Mouse (Mus musculus) cerebellum, adult 2 months (tissue): ENCODE measurements at regions not wholly inside any gene's neighbourhood (a gene's known extent, or its start where the extent isn't known, plus 50 kb on each side); places are given as distances from the start of the nearest gene placed in this dataset.
A peak's percentile ranks its signal among the peaks of the same experiment; 100 is the strongest.
"Not testable (repeated sequence)": the region's sequence is repeated elsewhere in the genome, so short reads cannot be mapped to it uniquely, and the experiment has no call there.

Source experiments
- DNase-seq, 2 experiments: peaks; one replicate each; pipeline ENCODE4 v3.0.0; 2021
- H3K27ac ChIP-seq: fragments of 200-500 bp; 2 replicates; pipeline ENCODE4 v1.5.1; 2012; ENCODE audit warnings: low read length, control low read depth, inconsistent platforms; ENCODE audit not compliant: insufficient read depth
- H3K27me3 ChIP-seq: fragments of 200-500 bp; 2 replicates; pipeline ENCODE4 v1.6.1; 2012; ENCODE audit warnings: inconsistent platforms, mild to moderate bottlenecking, low read length, moderate library complexity; ENCODE audit not compliant: control insufficient read depth, insufficient read depth
- H3K4me1 ChIP-seq: fragments of 200-500 bp; 2 replicates; pipeline ENCODE4 v1.6.1; 2011; ENCODE audit warnings: low read length; ENCODE audit not compliant: control insufficient read depth, insufficient read depth
- H3K4me3 ChIP-seq: fragments of 200-500 bp; replicated peaks from 2 replicates; pipeline ENCODE3; 2011; ENCODE audit warnings: mild to moderate bottlenecking, low read depth, low read length, control low read depth; ENCODE audit not compliant: insufficient read depth
- CTCF ChIP-seq: fragments of 200-500 bp; IDR thresholded peaks from 2 replicates; pipeline ENCODE4 v1.5.1; 2011; ENCODE audit warnings: low read depth, mild to moderate bottlenecking, control low read depth, low read length, moderate library complexity, borderline replicate concordance; ENCODE audit not compliant: insufficient read depth
- POLR2A ChIP-seq: fragments of 200-500 bp; IDR thresholded peaks from 2 replicates; pipeline ENCODE4 v1.6.1; 2011; ENCODE audit warnings: low read length, control low read depth, borderline replicate concordance; ENCODE audit not compliant: insufficient read depth
- WGBS: fragments of 180-500 bp; shearing (Covaris S2); methylation state at CpG from one replicate; pipeline ENCODE4 v1.1.7; 2018; 5-methylcytosine and 5-hydroxymethylcytosine counted together

DNA sequence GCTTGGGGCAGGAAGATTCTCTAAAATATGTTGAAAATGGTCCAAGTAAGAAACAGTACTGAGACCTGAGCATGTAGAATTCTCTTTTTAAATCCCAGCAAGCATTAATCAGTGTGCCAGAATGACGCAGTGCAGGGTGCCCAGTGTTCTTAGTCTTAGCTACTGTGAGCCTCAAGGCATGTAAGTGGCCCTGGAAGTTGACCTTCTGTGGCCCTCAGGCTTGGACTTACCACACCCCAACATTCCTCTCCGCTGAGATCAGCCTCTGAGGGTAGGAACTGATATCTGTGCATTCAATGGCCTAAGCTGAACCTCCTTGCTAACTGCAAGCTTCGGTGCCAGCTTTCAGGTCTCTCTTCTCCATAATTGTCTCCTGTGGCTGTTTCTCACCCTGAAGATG is 89.4 kb upstream of the Ccdc122 start:
- TF ChIP-seq CTCF (no peak), POLR2A (no peak)
- H3K4me3 ChIP-seq: no peak overlapping the region
- peaks cover 16% of the 10 kb centered on the region for H3K4me1 ChIP-seq
- no peaks in the 10 kb centered on the region; the same call in 1 of the 2 replicates for H3K27me3 ChIP-seq
- DNase-seq: no peak
- WGBS: 86% methylated on average over 3 of the region's 3 CpGs
- H3K27ac ChIP-seq: no peak overlapping the region

DNA sequence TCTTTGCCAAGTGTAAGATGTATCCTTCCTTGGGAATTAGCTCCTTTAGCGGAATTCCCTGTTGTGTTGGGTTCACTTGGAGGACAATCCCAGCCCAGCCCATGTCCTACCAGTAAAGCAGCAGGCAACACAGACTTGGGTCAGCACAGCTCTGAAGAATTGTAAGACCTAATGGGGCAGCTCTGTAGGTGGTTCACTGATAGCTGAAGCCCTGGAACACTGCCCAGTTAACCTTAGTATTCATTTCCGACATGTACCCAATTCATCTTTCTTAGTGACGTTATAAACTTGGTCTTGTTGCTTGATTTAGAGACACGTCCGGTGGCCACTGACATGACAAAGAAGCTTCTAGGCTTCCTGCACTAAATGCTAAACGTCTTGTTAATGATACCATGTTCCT is 90.9 kb upstream of the Ccdc122 start:
- WGBS: 61% methylated on average over 6 of the region's 6 CpGs
- TF ChIP-seq CTCF (no peak), POLR2A (no peak)
- no peak overlapping the region for H3K4me3 ChIP-seq
- H3K27me3 ChIP-seq: no peaks in the 10 kb centered on the region; the same call in 1 of the 2 replicates
- peaks cover 16% of the 10 kb centered on the region for H3K4me1 ChIP-seq
- no peak for DNase-seq
- no peak overlapping the region for H3K27ac ChIP-seq

DNA sequence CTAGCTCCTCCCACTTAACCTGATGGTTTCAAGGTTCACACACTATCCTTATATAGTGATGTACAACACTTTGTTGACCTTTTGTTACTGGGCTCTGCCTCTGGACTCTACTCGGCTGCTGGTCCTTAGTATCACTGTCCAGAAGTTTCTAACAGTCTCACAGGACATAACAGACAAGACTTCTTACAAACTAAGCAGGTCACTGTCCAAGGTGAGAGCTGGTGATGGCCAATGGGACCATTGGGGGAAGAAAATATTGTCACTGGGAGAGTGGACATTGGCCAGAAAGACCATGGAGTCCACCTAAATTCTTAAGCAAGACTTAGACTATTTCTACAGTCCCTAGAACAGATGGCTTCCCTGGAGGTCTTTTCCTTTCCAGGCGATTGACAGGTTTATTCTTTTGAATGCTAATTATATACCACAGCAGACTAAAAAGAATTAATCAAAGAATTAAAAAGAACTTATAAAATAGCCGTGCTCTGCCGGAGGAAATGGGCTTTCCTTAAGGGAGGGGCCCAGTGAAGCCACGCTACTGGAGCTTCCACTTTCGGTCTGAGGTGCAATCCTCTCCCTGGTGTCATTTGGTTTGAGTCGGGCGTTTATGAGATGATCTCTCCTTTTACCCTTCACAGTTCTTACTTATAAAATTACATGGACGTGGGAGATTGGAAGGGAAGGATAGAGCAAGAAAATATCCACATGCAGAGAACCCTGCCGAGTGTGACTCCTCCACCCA is 94.9 kb upstream of the Ccdc122 start:
- TF ChIP-seq POLR2A (no peak), CTCF (no peak)
- no peak for DNase-seq
- H3K4me3 ChIP-seq: no peak overlapping the region
- 70% methylated on average over 10 of the region's 10 CpGs for WGBS
- no peaks in the 10 kb centered on the region; the same call in 1 of the 2 replicates for H3K27me3 ChIP-seq
- no peak overlapping the region for H3K27ac ChIP-seq
- peaks cover 5% of the 10 kb centered on the region; the same call in 1 of the 2 replicates for H3K4me1 ChIP-seq

DNA sequence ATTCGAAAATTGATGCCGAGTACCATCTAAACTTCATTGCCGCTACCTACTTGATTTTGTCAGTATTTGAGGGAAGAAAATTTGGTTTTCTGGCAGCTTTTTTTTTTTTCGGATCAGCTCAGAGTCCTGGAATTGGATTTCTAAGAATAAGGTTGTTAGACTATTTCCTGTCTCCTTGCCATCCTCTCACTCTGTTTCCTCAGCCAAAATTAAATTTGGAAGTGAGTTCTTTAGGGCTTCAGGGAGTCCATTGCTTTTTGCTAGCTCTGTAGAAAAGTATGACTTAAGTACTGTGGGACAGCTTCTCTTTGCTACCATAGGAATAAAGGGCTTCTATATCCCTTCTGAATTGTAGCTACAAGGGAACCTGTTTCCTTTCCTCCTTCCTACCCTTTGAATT is 96.1 kb upstream of the Ccdc122 start:
- no peak overlapping the region for H3K4me3 ChIP-seq
- 86% methylated on average over 4 of the region's 4 CpGs for WGBS
- H3K4me1 ChIP-seq: peaks cover 7% of the 10 kb centered on the region; the same call in 1 of the 2 replicates
- DNase-seq: no peak
- TF ChIP-seq POLR2A (no peak), CTCF (no peak)
- no peaks in the 10 kb centered on the region; the same call in 1 of the 2 replicates for H3K27me3 ChIP-seq
- H3K27ac ChIP-seq: no peak overlapping the region

DNA sequence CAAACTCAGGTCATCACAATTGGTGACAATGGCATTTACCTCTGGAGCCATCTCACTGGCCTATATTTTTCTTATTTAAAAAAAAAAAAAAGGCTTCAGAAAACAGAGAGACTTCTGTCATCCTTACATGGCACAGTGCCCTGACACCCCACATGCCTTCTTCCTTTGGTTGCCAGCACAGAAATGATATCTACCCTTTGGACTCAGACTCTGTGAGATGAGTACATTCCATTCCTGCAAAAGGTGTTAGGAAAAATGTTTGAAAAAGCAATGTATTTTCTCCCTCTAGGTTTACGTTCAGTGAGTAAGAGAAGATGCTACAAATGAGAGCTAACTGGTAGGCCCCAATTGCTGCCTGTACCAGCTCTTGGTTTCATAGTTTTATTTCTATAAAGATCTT is 99.9 kb upstream of the Ccdc122 start:
- H3K27ac ChIP-seq: no peak overlapping the region
- no peaks in the 10 kb centered on the region for H3K27me3 ChIP-seq
- H3K4me3 ChIP-seq: no peak overlapping the region
- peak; percentile 35 to 58 for DNase-seq
- TF ChIP-seq POLR2A: no peak
- TF ChIP-seq CTCF: no peak
- 38% methylated on average over 1 of the region's 1 CpGs for WGBS
- peaks cover 4% of the 10 kb centered on the region; the same call in 1 of the 2 replicates for H3K4me1 ChIP-seq

DNA sequence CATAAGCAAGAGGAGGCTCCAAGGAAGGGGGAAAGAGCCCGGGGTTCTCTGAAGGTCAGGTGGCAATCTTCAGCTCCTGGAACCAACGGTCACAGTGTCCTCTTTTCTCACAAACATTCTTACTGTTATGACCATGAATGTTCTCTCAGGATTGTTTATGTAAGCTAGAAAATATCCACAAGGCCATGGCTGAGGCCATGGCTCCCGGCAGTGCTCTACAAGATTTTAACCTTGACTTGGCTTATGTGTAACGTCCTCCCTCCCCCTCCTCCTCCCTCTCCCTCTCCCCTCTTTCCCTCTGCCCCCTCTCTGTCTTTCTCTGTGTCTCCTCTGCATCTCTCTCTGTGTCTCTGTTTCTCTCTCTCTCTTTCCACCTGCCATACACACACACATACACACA is 100.5 kb upstream of the Ccdc122 start:
- WGBS: 88% methylated on average over 4 of the region's 4 CpGs
- DNase-seq: not testable (repeated sequence)

DNA sequence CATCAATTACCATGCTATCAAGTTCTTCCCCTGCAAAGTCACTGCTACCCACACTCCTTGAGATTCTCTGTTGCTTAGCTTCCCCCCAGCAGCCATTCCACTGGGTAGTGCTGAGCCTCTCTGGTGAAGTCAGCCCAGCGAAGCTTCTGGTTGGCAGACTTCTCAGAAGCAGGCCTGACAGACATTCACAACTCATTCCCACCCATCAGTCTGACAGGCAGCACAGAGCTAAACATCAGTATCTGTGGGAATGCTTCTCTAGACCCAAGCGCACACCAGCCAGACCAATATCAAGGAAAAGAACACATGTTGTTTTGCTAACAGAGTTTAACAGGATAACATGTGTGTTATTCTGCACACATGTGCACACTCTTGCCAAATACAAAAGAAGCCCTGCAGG is 101.1 kb upstream of the Ccdc122 start:
- TF ChIP-seq CTCF (no peak), POLR2A (no peak)
- DNase-seq: no peak
- 91% methylated on average over 2 of the region's 2 CpGs for WGBS
- no peak overlapping the region for H3K4me3 ChIP-seq
- H3K27ac ChIP-seq: no peak overlapping the region
- H3K27me3 ChIP-seq: no peaks in the 10 kb centered on the region
- peaks cover 4% of the 10 kb centered on the region; the same call in 1 of the 2 replicates for H3K4me1 ChIP-seq

More for the DNA sequence above, 100.5 kb upstream of the Ccdc122 start:
- H3K27ac ChIP-seq, H3K4me3 ChIP-seq, H3K27me3 ChIP-seq, H3K4me1 ChIP-seq: not testable (repeated sequence)

DNA sequence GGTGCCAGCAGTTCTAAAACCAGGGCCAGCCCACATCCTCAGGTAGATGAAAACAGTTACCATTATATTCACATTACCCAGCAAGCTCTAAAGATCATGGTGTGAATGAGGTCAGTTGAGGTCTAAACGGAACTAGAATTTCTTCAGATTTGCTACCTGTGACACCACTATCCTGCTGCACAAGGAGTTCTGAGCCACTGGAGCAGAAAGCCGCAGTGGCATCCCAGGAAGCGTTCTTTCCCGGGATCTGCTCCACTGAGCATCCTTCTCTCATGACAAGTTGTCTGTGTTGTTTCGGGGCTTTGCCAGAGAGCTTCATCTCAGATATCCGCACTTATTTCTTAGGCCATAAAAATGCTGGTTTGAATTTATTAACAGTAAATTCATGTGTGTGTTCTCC is 103.7 kb upstream of the Ccdc122 start:
- H3K4me3 ChIP-seq: no peak overlapping the region
- 72% methylated on average over 6 of the region's 6 CpGs for WGBS
- TF ChIP-seq POLR2A: no peak
- no peak for TF ChIP-seq CTCF
- peaks cover 4% of the 10 kb centered on the region; the same call in 1 of the 2 replicates for H3K4me1 ChIP-seq
- H3K27me3 ChIP-seq: no peaks in the 10 kb centered on the region
- H3K27ac ChIP-seq: no peak overlapping the region
- DNase-seq: no peak
